Mouse (Mus musculus) MEL (cell line): ENCODE results near the gene Serpina3n. TPM values are rescaled to one million over a fixed set of nuclear protein-coding genes. Genes with fewer than 3 reads are reported as not detected.

Source experiments
- DNase-seq: peaks from one replicate; pipeline ENCODE4 v3.0.0; 2011; ENCODE audit warnings: low read depth, low spot score
- H3K27ac ChIP-seq: 2 replicates; pipeline ENCODE4 v1.5.1; 2012; ENCODE audit warnings: low read depth, mild to moderate bottlenecking, control low read depth, low read length, moderate library complexity; ENCODE audit not compliant: control insufficient read depth
- H3K27me3 ChIP-seq, 2 experiments: fragments of 150-350 bp in 1 of 2; sonication (generic) in 1 of 2; 2 replicates each; pipeline ENCODE4 v1.6.1; 2012; ENCODE audit warnings: low read length in 2 of 2, mild to moderate bottlenecking in 2 of 2, improper control_type of control experiment in 1 of 2, moderate library complexity in 1 of 2; ENCODE audit not compliant: insufficient read depth in 2 of 2, control insufficient read depth in 1 of 2
- H3K36me3 ChIP-seq, 2 experiments: 2 replicates each; pipeline ENCODE4 v1.6.1; 2012 to 2014; ENCODE audit warnings: low read length in 2 of 2, improper control_type of control experiment in 1 of 2, inconsistent platforms in 1 of 2, mild to moderate bottlenecking in 1 of 2; ENCODE audit not compliant: insufficient read depth in 2 of 2, control insufficient read depth in 1 of 2
- H3K4me1 ChIP-seq, 2 experiments: fragments of 150-350 bp in 1 of 2; sonication (generic) in 1 of 2; 2 replicates each; pipeline ENCODE4 v1.6.1; 2012; ENCODE audit warnings: low read length in 2 of 2, improper control_type of control experiment in 1 of 2, mild to moderate bottlenecking in 1 of 2; ENCODE audit not compliant: insufficient read depth in 2 of 2, control insufficient read depth in 1 of 2
- H3K4me3 ChIP-seq, 2 experiments: fragments of 150-350 bp in 1 of 2; sonication (generic) in 1 of 2; 2 replicates each; pipeline ENCODE4 v1.5.1; 2012; ENCODE audit warnings: low read depth in 2 of 2, low read length in 2 of 2, mild to moderate bottlenecking in 2 of 2, moderate library complexity in 2 of 2, control low read depth in 1 of 2, improper control_type of control experiment in 1 of 2; ENCODE audit not compliant: control insufficient read depth in 1 of 2, insufficient read depth in 1 of 2
- H3K79me2 ChIP-seq: 2 replicates; pipeline ENCODE4 v1.6.1; 2012; ENCODE audit warnings: mild to moderate bottlenecking, low read length, moderate library complexity; ENCODE audit not compliant: control insufficient read depth, poor library complexity, insufficient read depth
- H3K9ac ChIP-seq: 2 replicates; pipeline ENCODE4 v1.6.1; 2012; ENCODE audit warnings: low read depth, mild to moderate bottlenecking, control low read depth, low read length, moderate library complexity; ENCODE audit not compliant: control insufficient read depth, poor library complexity, severe bottlenecking
- H3K9me3 ChIP-seq: fragments of 150-350 bp; sonication (generic); replicated peaks from 2 replicates; pipeline ENCODE4 v1.6.1; 2012; ENCODE audit warnings: mild to moderate bottlenecking, low read length, improper control_type of control experiment, moderate library complexity; ENCODE audit not compliant: insufficient read depth
- BHLHE40 ChIP-seq: IDR thresholded peaks from 2 replicates; pipeline ENCODE4 v1.6.1; 2012; ENCODE audit warnings: low read depth, mild to moderate bottlenecking, inconsistent platforms, low read length, improper control_type of control experiment, borderline replicate concordance
- CTCF ChIP-seq, 3 experiments: IDR thresholded peaks in 2 of 3; conservative IDR thresholded peaks in 1 of 3; 2 replicates each; pipeline ENCODE4 v1.5.1; 2011 to 2012; ENCODE audit warnings: low read length in 3 of 3, low read depth in 2 of 3, mild to moderate bottlenecking in 2 of 3, improper control_type of control experiment in 1 of 3, inconsistent platforms in 1 of 3, mixed read lengths in 1 of 3, moderate library complexity in 1 of 3; ENCODE audit not compliant: control insufficient read depth in 1 of 3, insufficient read depth in 1 of 3, poor library complexity in 1 of 3, severe bottlenecking in 1 of 3
- E2F4 ChIP-seq: IDR thresholded peaks from 2 replicates; pipeline ENCODE4 v1.6.1; 2011; ENCODE audit warnings: low read depth, low read length, improper control_type of control experiment, borderline replicate concordance
- ELF1 ChIP-seq: IDR thresholded peaks from 2 replicates; pipeline ENCODE4 v1.6.1; 2014; ENCODE audit warnings: low read depth, mild to moderate bottlenecking, inconsistent platforms, low read length, improper control_type of control experiment, moderate library complexity
- EP300 ChIP-seq, 2 experiments: IDR thresholded peaks; 2 replicates each; pipeline ENCODE4 v1.6.1; 2011; ENCODE audit warnings: improper control_type of control experiment in 2 of 2, low read length in 2 of 2, low read depth in 1 of 2, mild to moderate bottlenecking in 1 of 2
- HCFC1 ChIP-seq: IDR thresholded peaks from 2 replicates; pipeline ENCODE4 v1.6.1; 2012; ENCODE audit warnings: low read depth, mild to moderate bottlenecking, inconsistent platforms, low read length, improper control_type of control experiment, moderate library complexity
- JUND ChIP-seq: IDR thresholded peaks from 2 replicates; pipeline ENCODE4 v1.6.1; 2011; ENCODE audit warnings: low read depth, mild to moderate bottlenecking, improper control_type of control experiment, low read length
- KAT2A ChIP-seq: conservative IDR thresholded peaks from 2 replicates; pipeline ENCODE4 v1.6.1; 2012; ENCODE audit warnings: low read depth, low read length, improper control_type of control experiment, inconsistent platforms
- MAFK ChIP-seq: IDR thresholded peaks from 2 replicates; pipeline ENCODE4 v1.6.1; 2011; ENCODE audit warnings: low read depth, mild to moderate bottlenecking, low read length, improper control_type of control experiment, borderline replicate concordance
- MAX ChIP-seq: IDR thresholded peaks from 2 replicates; pipeline ENCODE4 v1.6.1; 2011; ENCODE audit warnings: low read length, improper control_type of control experiment
- MAZ ChIP-seq: IDR thresholded peaks from 2 replicates; pipeline ENCODE4 v1.6.1; 2012; ENCODE audit warnings: low read depth, mild to moderate bottlenecking, inconsistent platforms, low read length, improper control_type of control experiment
- MXI1 ChIP-seq: IDR thresholded peaks from 2 replicates; pipeline ENCODE4 v1.6.1; 2011; ENCODE audit warnings: mild to moderate bottlenecking, low read depth, low read length, improper control_type of control experiment
- MYB ChIP-seq: IDR thresholded peaks from 2 replicates; pipeline ENCODE4 v1.6.1; 2011; ENCODE audit warnings: mild to moderate bottlenecking, low read depth, low read length, improper control_type of control experiment
- NELFE ChIP-seq: IDR thresholded peaks from 2 replicates; pipeline ENCODE4 v1.6.1; 2011; ENCODE audit warnings: low read depth, low read length, improper control_type of control experiment
- POLR2AphosphoS5 ChIP-seq: IDR thresholded peaks from 2 replicates; pipeline ENCODE4 v1.6.1; 2012; ENCODE audit warnings: low read depth, borderline replicate concordance, mild to moderate bottlenecking, inconsistent platforms, low read length, moderate library complexity, mixed read lengths
- RAD21 ChIP-seq: IDR thresholded peaks from 2 replicates; pipeline ENCODE4 v1.6.1; 2011; ENCODE audit warnings: mild to moderate bottlenecking, low read depth, low read length, improper control_type of control experiment
- SIN3A ChIP-seq: IDR thresholded peaks from 2 replicates; pipeline ENCODE4 v1.6.1; 2012; ENCODE audit warnings: low read length, improper control_type of control experiment, inconsistent platforms
- USF1 ChIP-seq: IDR thresholded peaks from 2 replicates; pipeline ENCODE4 v1.6.1; 2014; ENCODE audit warnings: low read depth, mild to moderate bottlenecking, inconsistent platforms, low read length, improper control_type of control experiment, moderate library complexity
- ZMIZ1 ChIP-seq: IDR thresholded peaks from 2 replicates; pipeline ENCODE4 v1.6.1; 2012; ENCODE audit warnings: low read depth, mild to moderate bottlenecking, inconsistent platforms, low read length, improper control_type of control experiment, moderate library complexity
- polyA plus RNA-seq, 2 experiments: library from polyadenylated mRNA; stranded (reverse) in 1 of 2; unstranded in 1 of 2; fragments of >175 nt in 1 of 2; fragments of >200 nt in 1 of 2; gene quantifications; 2 replicates each; pipeline versions ENCODE4 v1.2.1 to v1.2.4; 2012; ENCODE audit warnings: low replicate concordance in 2 of 2, low read depth in 1 of 2; ENCODE audit not compliant: insufficient read length in 2 of 2, insufficient read depth in 1 of 2, missing spikeins in 1 of 2
- total RNA-seq: library from RNA; depleted of rRNA; stranded (reverse); fragments of 300-350 nt; gene quantifications from 2 replicates; pipeline ENCODE4 v1.2.3, GENCODE M21; 2012; rRNA removed

Gene Serpina3n
- total and polyA plus RNA-seq, 3 experiments = not detected

- no peak overlapping the region for H3K4me3 ChIP-seq
- TF ChIP-seq KAT2A = no peak
- TF ChIP-seq CTCF (IDR thresholded peaks at IDR 0.05 in 2 of 3, conservative IDR thresholded peaks at IDR 0.05 in 1 of 3; ENCODE audit: control insufficient read depth in 1 of 3, insufficient read depth in 1 of 3, low read depth in 2 of 3, low read length in 3 of 3, poor library complexity in 1 of 3, severe bottlenecking in 1 of 3) = 0 out of 6 replicates have a peak, but pooled peaks of 1 of the 3 experiments have one; percentile 8
- TF ChIP-seq E2F4 = no peak
- TF ChIP-seq, all 39 proteins: peak for 1
- Histone ChIP-seq H3K36me3 (no peaks in the 10 kb centered on the region), H3K27me3 (no peaks in the 10 kb centered on the region), H3K9ac (no peak overlapping the region), H3K27ac (no peak overlapping the region), H3K9me3 (no peaks in the 10 kb centered on the region), H3K79me2 (no peaks in the 10 kb centered on the region), H3K4me1 (no peaks in the 10 kb centered on the region)
- DNase-seq = no peak
Observed at GRCm38 (mm10) chr12:104459377-104459776, 52.8 kb downstream of the Serpina3n start.

GRCm38 (mm10) chr12:104461372-104461771 lies 54.8 kb downstream of the Serpina3n start:
- Histone ChIP-seq H3K4me3 (no peak overlapping the region), H3K4me1 (no peaks in the 10 kb centered on the region), H3K9me3 (no peaks in the 10 kb centered on the region), H3K36me3 (no peaks in the 10 kb centered on the region), H3K27me3 (no peaks in the 10 kb centered on the region), H3K9ac (no peak overlapping the region), H3K27ac (no peak overlapping the region), H3K79me2 (no peaks in the 10 kb centered on the region)
- DNase-seq = no peak
- TF ChIP-seq MAFK (no peak), E2F4 (no peak), ELF1 (no peak), ZMIZ1 (no peak), NELFE (no peak), MYB (no peak), BHLHE40 (no peak), JUND (no peak), SIN3A (no peak), RAD21 (no peak), HCFC1 (no peak), USF1 (no peak), MAX (no peak), CTCF (IDR thresholded peaks at IDR 0.05 in 2 of 3, conservative IDR thresholded peaks at IDR 0.05 in 1 of 3; ENCODE audit: control insufficient read depth in 1 of 3, insufficient read depth in 1 of 3, low read depth in 2 of 3, low read length in 3 of 3, poor library complexity in 1 of 3, severe bottlenecking in 1 of 3) (no peak), EP300 (IDR thresholded peaks at IDR 0.05; ENCODE audit: low read depth in 1 of 2, low read length in 2 of 2) (no peak), POLR2AphosphoS5 (no peak), MAZ (no peak), MXI1 (no peak)

Other genes with a start within 250 kb of the Serpina3n start
- not detected in 2 replicates for gene Serpina3f, start 192.2 kb upstream of the Serpina3n start, total RNA-seq
- not detected for gene Serpina3f, start 192.2 kb upstream of the Serpina3n start, polyA plus RNA-seq
- gene Serpina3g, start 170.5 kb upstream of the Serpina3n start, total RNA-seq = 0.19 and 0.33 TPM in 2 replicates
- under 1 TPM in 1 of 2 experiments, not detected in 1; 0.24 TPM for gene Serpina3g, start 170.5 kb upstream of the Serpina3n start, polyA plus RNA-seq
- not detected in 2 replicates for gene Serpina3i, start 143.6 kb upstream of the Serpina3n start, total RNA-seq
- not detected for gene Serpina3i, start 143.6 kb upstream of the Serpina3n start, polyA plus RNA-seq
- not detected in 2 replicates for gene Serpina3j, start 92.2 kb upstream of the Serpina3n start, total RNA-seq
- not detected for gene Serpina3j, start 92.2 kb upstream of the Serpina3n start, polyA plus RNA-seq
- gene Serpina3k, start 68.2 kb upstream of the Serpina3n start, total RNA-seq = not detected in 2 replicates
- not detected for gene Serpina3k, start 68.2 kb upstream of the Serpina3n start, polyA plus RNA-seq
- not detected in 2 replicates for gene Serpina3m, start 68.2 kb upstream of the Serpina3n start, total RNA-seq
- gene Serpina3m, start 68.2 kb upstream of the Serpina3n start, polyA plus RNA-seq = not detected
- not detected in 2 replicates for gene Gsc, start 66.6 kb downstream of the Serpina3n start, total RNA-seq
- not detected for gene Gsc, start 66.6 kb downstream of the Serpina3n start, polyA plus RNA-seq